Mouse (Mus musculus): ENCODE results near the gene Hist1h2bl. TPM values are rescaled to one million over a fixed set of nuclear protein-coding genes. Genes with fewer than 3 reads are reported as not detected.
A peak's percentile ranks its signal among the peaks of the same experiment; 100 is the strongest.
"Not testable (repeated sequence)": the region's sequence is repeated elsewhere in the genome, so short reads cannot be mapped to it uniquely, and the experiment has no call there.

Gene Hist1h2bl
- 0.59 TPM in 1 of 2 replicates, not detected in the other for polyA plus RNA-seq (2015; fragmentation: Nextera tagmentation; extraction: Ambion mirVana)

DNA sequence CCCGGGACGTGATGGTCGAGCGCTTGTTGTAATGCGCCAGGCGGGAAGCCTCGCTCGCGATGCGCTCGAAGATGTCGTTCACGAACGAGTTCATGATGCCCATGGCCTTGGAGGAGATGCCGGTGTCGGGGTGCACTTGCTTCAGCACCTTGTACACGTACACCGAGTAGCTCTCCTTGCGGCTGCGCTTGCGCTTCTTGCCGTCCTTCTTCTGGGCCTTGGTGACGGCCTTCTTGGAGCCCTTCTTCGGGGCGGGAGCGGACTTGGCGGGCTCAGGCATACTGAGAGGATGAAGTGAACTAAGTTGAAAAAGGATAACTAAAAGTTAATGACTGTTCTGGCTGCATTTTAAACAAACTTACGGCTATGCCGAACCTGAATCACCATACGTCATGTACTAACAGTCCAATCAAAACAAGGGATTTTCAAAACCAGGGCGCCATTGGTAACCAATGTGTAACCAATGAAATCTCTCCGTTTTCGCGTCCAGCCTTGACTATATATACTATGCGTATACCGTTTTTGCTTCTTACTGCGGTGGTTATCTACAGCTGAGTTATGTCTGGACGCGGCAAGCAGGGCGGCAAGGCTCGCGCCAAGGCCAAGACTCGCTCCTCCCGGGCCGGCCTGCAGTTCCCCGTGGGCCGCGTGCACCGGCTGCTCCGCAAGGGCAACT is at the start of gene Hist1h2bl, which contains the start of gene Hist1h2ai:
Hist1h2bl (minus strand) TSS at position 280 of the 676 bp plus-strand sequence.
Hist1h2ai (plus strand) TSS at position 559 of the 676 bp plus-strand sequence.
- not testable (repeated sequence) for H3K36me3 ChIP-seq (replicated peaks); H3K27me3 ChIP-seq (replicated peaks); H3K9me3 ChIP-seq
- peak; percentile 96 for ATAC-seq (replicated peaks)
- Histone ChIP-seq H3K27ac (peak within 1 kb of the TSS; percentile 91), H3K4me3 (peak within 1 kb of the TSS; percentile 44), H3K4me1 (peaks cover 27% of the 10 kb centered on the region), H3K9ac (peak within 1 kb of the TSS; percentile 52), H3K4me2 (peak within 1 kb of the TSS; percentile 78)
- WGBS = under 1% methylated on average over 37 of the region's 50 CpGs

DNA sequence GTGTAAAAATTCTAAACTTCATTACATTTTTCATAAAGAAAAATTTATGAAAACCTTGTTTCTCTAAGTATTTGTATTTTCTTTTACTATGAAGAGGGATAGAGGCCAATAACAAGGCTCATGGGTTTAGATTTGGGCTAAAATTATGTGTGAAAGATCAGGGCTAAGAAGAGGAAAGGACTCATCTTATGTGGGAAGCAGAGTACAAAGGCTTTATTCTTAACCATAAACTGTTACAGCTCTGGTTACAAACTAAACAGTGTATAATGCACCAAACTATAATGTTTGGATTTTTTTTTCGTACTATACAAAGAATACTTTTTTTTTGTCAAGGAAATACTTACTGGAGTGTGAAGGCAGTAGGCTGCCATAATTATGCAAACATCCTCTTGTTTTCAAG is 39.8 kb upstream of the Hist1h2bl start:
- no peak for ATAC-seq (replicated peaks)
- Histone ChIP-seq H3K27me3 (replicated peaks) (no peaks in the 10 kb centered on the region), H3K9ac (no peak overlapping the region), H3K4me3 (no peak overlapping the region), H3K27ac (no peak overlapping the region), H3K4me1 (peaks cover 14% of the 10 kb centered on the region), H3K4me2 (no peak overlapping the region), H3K36me3 (replicated peaks) (no peaks in the 10 kb centered on the region), H3K9me3 (no peaks in the 10 kb centered on the region)
- 71% methylated on average over 1 of the region's 1 CpGs for WGBS

DNA sequence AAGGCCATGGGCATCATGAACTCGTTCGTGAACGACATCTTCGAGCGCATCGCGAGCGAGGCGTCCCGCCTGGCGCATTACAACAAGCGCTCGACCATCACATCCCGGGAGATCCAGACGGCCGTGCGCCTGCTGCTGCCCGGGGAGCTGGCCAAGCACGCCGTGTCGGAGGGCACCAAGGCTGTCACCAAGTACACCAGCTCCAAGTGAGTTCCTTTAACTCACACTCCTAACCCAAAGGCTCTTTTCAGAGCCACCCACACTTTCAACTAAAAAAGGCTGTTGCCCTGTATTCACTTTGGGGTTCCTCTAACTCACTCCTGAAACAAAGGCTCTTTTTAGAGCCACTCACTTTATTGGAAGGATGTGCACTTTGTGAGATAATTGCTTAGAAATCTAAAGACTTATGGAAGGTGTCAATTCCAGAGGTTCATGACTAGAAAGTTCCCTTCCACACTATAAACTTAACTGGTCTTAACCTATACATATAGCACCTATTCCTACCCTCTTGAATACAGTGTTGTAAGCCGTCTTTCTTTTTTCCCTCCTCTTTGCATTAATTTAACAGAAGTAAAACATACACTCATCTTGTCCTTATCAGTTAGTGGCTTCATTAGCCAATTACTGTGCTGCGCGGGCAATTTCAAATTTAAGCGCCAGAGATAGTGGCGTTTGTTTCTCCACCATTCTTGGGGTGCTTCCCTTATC is 38.5 kb upstream of the Hist1h2bl start:
- H3K36me3 ChIP-seq (replicated peaks); H3K27me3 ChIP-seq (replicated peaks); H3K9me3 ChIP-seq: not testable (repeated sequence)
- Histone ChIP-seq H3K4me1 (peaks cover 16% of the 10 kb centered on the region), H3K4me2 (peak overlapping the region; percentile 79), H3K4me3 (peak overlapping the region; percentile 49), H3K9ac (peak overlapping the region; percentile 31), H3K27ac (peak overlapping the region; percentile 95; the same call in 1 of the 2 replicates)
- ATAC-seq (replicated peaks) = peak; percentile 2
- WGBS = under 1% methylated on average over 26 of the region's 26 CpGs

DNA sequence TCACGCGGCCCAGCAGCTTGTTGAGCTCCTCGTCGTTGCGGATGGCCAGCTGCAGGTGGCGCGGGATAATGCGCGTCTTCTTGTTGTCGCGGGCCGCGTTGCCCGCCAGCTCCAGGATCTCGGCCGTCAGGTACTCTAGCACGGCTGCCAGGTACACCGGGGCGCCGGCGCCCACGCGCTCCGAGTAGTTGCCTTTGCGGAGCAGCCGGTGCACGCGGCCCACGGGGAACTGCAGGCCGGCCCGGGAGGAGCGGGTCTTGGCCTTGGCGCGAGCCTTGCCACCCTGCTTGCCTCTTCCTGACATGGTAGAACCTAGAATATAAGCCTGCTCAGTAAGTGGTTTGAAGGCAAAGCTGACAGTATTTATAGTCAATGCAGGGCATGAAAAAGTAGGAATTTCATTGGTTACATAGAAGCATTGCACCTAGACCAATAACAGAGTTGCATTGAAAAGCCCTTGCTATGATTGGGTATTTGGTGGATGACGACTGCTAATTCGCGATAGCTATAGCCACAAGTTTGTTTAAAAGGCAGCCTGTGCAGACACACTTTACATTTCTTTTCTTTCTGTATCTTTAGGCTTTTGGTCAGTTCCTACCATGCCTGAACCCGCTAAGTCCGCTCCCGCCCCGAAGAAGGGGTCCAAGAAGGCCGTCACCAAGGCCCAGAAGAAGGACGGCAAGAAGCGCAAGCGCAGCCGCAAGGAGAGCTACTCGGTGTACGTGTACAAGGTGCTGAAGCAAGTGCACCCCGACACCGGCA is 37.8 kb upstream of the Hist1h2bl start, which contains the start of the genes Hist1h2ak and Hist1h2bn:
Hist1h2ak (minus strand) TSS at position 304 of the 762 bp plus-strand sequence.
Hist1h2bn (plus strand) TSS at position 600 of the 762 bp plus-strand sequence.
- H3K4me3 ChIP-seq = peak within 1 kb of the TSS; percentile 49
- not testable (repeated sequence) for H3K9me3 ChIP-seq; H3K27me3 ChIP-seq (replicated peaks); H3K36me3 ChIP-seq (replicated peaks)
- peaks cover 22% of the 10 kb centered on the region for H3K4me1 ChIP-seq
- H3K9ac ChIP-seq = peak within 1 kb of the TSS; percentile 42
- peak within 1 kb of the TSS; percentile 79 for H3K4me2 ChIP-seq
- ATAC-seq (replicated peaks) = peak; percentile 97
- WGBS = under 1% methylated on average over 47 of the region's 50 CpGs
- H3K27ac ChIP-seq = peak within 1 kb of the TSS; percentile 95

DNA sequence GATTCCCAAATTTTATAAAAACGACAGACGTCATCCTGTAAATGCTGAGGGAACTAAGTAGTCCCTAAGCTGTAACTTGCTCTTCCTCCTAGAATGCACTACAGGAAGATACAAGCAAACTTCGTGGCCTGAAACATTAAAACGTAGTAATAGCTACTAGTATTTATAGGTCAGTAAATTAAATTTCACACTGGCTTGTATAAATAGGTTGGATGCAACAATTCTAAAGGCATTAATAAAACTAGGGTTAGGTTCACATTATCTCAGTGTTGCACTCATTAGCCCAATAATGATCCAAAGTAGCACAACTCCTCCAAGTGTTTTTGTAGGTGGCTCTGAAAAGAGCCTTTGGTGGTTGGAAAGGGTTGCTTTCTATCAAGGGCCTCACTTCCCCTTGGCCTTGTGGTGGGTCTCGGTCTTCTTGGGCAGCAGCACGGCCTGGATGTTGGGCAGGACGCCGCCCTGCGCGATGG is 37.1 kb upstream of the Hist1h2bl start:
- Histone ChIP-seq H3K27me3 (replicated peaks) (no peaks in the 10 kb centered on the region), H3K9me3 (no peaks in the 10 kb centered on the region), H3K4me3 (peak overlapping the region; percentile 49), H3K27ac (peak overlapping the region; percentile 95), H3K4me1 (peaks cover 26% of the 10 kb centered on the region), H3K9ac (peak overlapping the region; percentile 42), H3K36me3 (replicated peaks) (no peaks in the 10 kb centered on the region), H3K4me2 (peak overlapping the region; percentile 79)
- WGBS = 2% methylated on average over 10 of the region's 10 CpGs
- no peak for ATAC-seq (replicated peaks)

DNA sequence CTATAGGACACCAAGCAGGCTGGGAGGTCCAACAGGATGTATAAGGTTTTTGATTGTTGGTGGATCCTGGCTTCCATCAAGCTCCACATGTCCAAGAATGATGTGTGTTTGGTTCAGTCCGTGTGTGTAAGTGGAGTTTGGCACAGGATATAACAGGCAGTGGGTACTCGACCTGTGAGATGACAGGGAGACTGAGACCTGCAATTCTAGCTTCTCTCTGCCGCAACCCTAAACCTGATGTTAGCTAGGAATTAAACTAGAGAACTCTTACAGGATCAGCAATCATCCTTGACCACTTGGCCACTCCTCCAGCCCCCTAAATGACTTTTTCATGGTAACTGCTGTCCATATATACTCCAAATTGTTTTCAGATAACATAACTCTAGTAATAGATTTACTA is 36.4 kb upstream of the Hist1h2bl start:
- Histone ChIP-seq H3K9ac (no peak overlapping the region), H3K4me2 (no peak overlapping the region), H3K9me3 (no peaks in the 10 kb centered on the region), H3K4me1 (peaks cover 26% of the 10 kb centered on the region), H3K4me3 (no peak overlapping the region), H3K27me3 (replicated peaks) (no peaks in the 10 kb centered on the region), H3K27ac (0 out of 2 replicates have a peak overlapping the region, but pooled peaks have one; percentile 12), H3K36me3 (replicated peaks) (no peaks in the 10 kb centered on the region)
- 46% methylated on average over 3 of the region's 3 CpGs for WGBS
- no peak for ATAC-seq (replicated peaks)

DNA sequence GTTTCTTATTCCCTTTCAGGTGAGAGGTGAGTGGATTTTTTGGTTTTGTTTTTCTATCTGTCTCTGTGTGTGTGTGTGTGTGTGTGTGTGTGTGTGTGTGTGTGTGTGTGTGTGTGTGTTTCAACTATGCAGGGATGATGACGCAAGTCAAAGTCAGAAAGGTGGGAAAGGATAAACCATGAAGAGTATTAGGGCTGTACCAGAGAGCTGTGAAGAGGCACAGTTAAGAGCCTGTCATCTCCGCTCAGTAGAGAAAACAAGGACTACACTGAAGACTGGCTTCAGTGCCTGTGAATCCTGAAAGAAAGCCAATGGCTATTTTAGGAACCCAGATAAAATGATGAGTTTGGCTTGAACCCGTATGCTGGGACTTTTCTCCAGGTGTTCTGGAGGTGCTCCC is 35.9 kb upstream of the Hist1h2bl start:
- Histone ChIP-seq H3K4me2 (no peak overlapping the region), H3K27ac (no peak overlapping the region)
- 78% methylated on average over 3 of the region's 3 CpGs for WGBS

DNA sequence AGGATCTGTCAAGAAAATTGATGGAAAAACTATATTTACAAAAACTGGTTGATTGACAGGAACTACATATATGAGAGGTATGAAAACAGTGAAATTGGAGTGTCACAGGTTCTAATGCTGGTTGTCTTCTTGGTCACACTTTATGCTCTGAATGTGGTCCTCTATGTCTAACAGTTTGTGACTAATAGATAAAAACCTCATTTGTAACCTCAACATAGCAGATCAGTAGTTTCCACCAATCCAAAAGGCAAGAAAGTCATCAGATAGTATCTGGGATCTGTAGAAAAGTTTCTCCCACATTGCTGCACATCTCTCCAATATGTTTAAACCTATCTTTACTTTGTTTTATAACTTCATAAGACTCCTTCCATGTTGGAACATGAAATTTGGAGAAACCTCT is 35.5 kb upstream of the Hist1h2bl start:
- Histone ChIP-seq H3K4me3 (no peak overlapping the region), H3K9me3 (no peaks in the 10 kb centered on the region), H3K4me2 (no peak overlapping the region), H3K36me3 (replicated peaks) (no peaks in the 10 kb centered on the region), H3K4me1 (peaks cover 26% of the 10 kb centered on the region), H3K27ac (no peak overlapping the region), H3K9ac (no peak overlapping the region), H3K27me3 (replicated peaks) (no peaks in the 10 kb centered on the region)
- ATAC-seq (replicated peaks) = no peak

More for the DNA sequence above, 35.9 kb upstream of the Hist1h2bl start:
- H3K9ac ChIP-seq = no peak overlapping the region
- no peak overlapping the region for H3K4me3 ChIP-seq
- no peaks in the 10 kb centered on the region for H3K36me3 ChIP-seq (replicated peaks)
- no peak for ATAC-seq (replicated peaks)
- no peaks in the 10 kb centered on the region for H3K27me3 ChIP-seq (replicated peaks)
- no peaks in the 10 kb centered on the region for H3K9me3 ChIP-seq
- peaks cover 26% of the 10 kb centered on the region for H3K4me1 ChIP-seq

DNA sequence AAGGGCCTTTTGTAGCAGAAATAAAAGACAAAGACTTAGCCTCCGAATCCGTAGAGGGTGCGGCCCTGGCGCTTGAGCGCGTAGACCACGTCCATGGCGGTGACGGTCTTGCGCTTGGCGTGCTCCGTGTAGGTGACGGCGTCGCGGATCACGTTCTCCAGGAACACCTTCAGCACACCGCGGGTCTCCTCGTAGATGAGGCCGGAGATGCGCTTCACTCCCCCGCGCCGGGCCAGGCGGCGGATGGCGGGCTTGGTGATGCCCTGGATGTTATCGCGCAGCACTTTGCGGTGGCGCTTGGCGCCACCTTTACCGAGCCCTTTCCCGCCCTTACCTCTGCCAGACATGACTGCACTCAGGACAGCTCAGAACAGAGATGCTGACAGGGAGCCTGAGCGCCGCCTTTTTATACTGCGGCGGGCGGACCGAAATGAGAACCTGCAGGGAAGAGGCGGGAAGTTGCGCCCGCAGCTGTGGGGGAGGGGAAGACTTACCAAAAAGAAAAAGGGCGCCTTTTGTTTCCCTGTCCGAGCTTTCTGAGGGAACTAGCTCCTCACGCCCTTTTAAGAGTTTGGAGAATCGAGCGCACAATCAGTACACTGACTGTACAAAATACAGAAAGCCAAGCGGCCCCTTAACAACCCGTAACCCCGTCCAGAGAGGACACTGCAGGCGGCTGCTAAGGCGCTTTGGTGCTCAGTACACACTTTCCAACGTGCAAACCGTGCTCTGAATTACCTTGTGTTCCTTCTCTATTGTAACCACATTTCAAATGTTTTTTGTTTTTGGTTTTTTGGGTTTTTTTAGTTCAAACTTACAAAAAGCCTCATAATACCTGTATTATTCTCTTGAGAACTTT is 34.4 kb upstream of the Hist1h2bl start, which contains the start of gene Hist1h4k:
Hist1h4k (minus strand) TSS at position 347 of the 859 bp plus-strand sequence.
- Histone ChIP-seq H3K9ac (peak within 1 kb of the TSS; percentile 45), H3K4me2 (peak within 1 kb of the TSS; percentile 68), H3K4me1 (peaks cover 26% of the 10 kb centered on the region), H3K27ac (peak within 1 kb of the TSS; percentile 90), H3K4me3 (peak within 1 kb of the TSS; percentile 49)
- not testable (repeated sequence) for H3K27me3 ChIP-seq (replicated peaks); H3K9me3 ChIP-seq; H3K36me3 ChIP-seq (replicated peaks)
- under 1% methylated on average over 46 of the region's 56 CpGs for WGBS
- peak; percentile 88 for ATAC-seq (replicated peaks)

DNA sequence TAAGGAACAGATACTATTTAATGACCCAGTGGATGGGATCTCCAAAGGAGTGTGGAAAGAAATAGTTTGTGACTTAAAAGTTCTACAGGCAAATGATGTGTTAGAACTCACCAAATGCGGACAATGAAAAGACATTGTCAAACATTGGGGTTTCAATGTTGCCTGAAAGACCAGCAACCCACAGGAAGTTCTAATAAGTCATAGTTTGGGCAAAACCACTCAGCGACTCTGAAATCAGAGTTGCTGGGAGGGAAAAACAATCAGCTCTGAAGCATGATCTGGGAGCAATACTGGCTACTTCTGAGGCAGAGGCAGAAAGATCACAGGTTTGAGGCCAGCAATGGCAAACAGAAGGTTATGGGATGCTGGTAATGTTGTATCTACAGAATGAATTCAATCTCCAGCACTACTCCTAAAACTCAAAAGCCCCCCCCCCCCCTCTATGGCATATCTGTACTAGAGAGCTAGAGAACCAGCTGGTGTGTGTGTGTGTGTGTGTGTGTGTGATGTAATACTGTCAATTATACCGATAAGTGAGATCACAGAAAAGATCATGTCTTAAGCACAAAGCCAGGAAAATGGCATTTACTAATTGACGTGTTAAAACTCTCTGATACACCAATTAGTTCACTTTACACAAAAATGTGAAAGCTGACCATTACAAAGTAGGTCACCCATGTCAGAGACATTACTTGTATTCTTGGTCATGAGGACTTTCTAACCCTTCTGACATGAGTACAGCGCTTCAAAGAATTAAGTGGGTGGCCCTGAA is 33.6 kb upstream of the Hist1h2bl start:
- peak overlapping the region; percentile 68 for H3K4me2 ChIP-seq
- peak overlapping the region; percentile 49 for H3K4me3 ChIP-seq
- no peak for ATAC-seq (replicated peaks)
- peak overlapping the region; percentile 90 for H3K27ac ChIP-seq
- 4% methylated on average over 5 of the region's 5 CpGs for WGBS
- peaks cover 21% of the 10 kb centered on the region for H3K4me1 ChIP-seq
- H3K9me3 ChIP-seq = no peaks in the 10 kb centered on the region
- no peaks in the 10 kb centered on the region for H3K27me3 ChIP-seq (replicated peaks)
- H3K9ac ChIP-seq = peak overlapping the region; percentile 45
- H3K36me3 ChIP-seq (replicated peaks) = no peaks in the 10 kb centered on the region

DNA sequence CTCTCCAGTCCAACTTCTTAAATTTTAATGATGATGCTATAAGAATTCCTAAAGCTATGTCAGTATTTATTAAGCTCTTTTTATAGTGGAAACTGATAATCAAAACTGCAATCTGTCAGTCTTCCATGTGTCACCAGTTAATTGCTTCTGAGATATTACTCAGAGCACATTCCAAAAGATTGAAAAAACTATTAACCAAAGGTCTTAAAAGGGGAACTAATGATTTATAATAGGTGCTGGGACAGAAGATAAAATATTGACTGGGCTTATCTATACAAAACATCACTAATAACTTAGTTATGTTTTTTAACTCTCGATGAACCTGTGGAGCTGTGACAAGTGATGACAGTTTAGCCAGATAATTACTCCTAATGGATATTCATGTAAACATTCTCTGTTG is 29.1 kb upstream of the Hist1h2bl start:
- H3K27ac ChIP-seq = no peak overlapping the region
- no peaks in the 10 kb centered on the region for H3K36me3 ChIP-seq (replicated peaks)
- no peaks in the 10 kb centered on the region for H3K27me3 ChIP-seq (replicated peaks)
- H3K4me3 ChIP-seq = no peak overlapping the region
- 95% methylated on average over 1 of the region's 1 CpGs for WGBS
- no peak overlapping the region for H3K4me2 ChIP-seq
- H3K4me1 ChIP-seq = peaks cover 12% of the 10 kb centered on the region
- H3K9me3 ChIP-seq = no peaks in the 10 kb centered on the region
- ATAC-seq (replicated peaks) = no peak
- H3K9ac ChIP-seq = no peak overlapping the region

Measured in midbrain, embryonic 15.5 days (tissue).